Mouse (Mus musculus) kidney, embryonic 16.5 days (tissue): ENCODE measurements around the gene Ppard. TPM values are rescaled to one million over a fixed set of nuclear protein-coding genes. Genes with fewer than 3 reads are reported as not detected.

ENCODE experiments used
- ATAC-seq: fragments of 200-750 bp; cut with Nextera tagmentation; 2 replicates; pipeline ENCODE4 v1.8.0; 2017; ENCODE audit warnings: moderate TSS enrichment; ENCODE audit not compliant: low FRiP score, low TSS enrichment
- H3K27ac ChIP-seq: fragments of 300-500 bp; sonication (generic); 2 replicates; pipeline ENCODE4 v1.5.1; 2014; ENCODE audit warnings: low read length
- H3K27me3 ChIP-seq: fragments of 300-500 bp; sonication (generic); 2 replicates; pipeline ENCODE4 v1.6.1; 2014; ENCODE audit warnings: low read length, control low read depth, mixed read lengths; ENCODE audit not compliant: insufficient read depth
- H3K36me3 ChIP-seq: fragments of 300-500 bp; sonication (generic); 2 replicates; pipeline ENCODE4 v1.6.1; 2014; ENCODE audit warnings: low read length, control low read depth, mixed read lengths; ENCODE audit not compliant: insufficient read depth
- H3K4me1 ChIP-seq: fragments of 300-500 bp; sonication (generic); 2 replicates; pipeline ENCODE4 v1.6.1; 2014; ENCODE audit warnings: low read length, control low read depth, mixed read lengths; ENCODE audit not compliant: insufficient read depth
- H3K4me2 ChIP-seq: fragments of 300-500 bp; sonication (generic); replicated peaks from 2 replicates; pipeline ENCODE4 v1.6.1; 2014; ENCODE audit warnings: low read depth, low read length
- H3K4me3 ChIP-seq: fragments of 300-500 bp; sonication (generic); 2 replicates; pipeline ENCODE4 v1.5.1; 2014; ENCODE audit warnings: mild to moderate bottlenecking, low read length
- H3K9ac ChIP-seq: fragments of 300-500 bp; sonication (generic); replicated peaks from 2 replicates; pipeline ENCODE4 v1.6.1; 2014; ENCODE audit warnings: low read length
- H3K9me3 ChIP-seq: fragments of 300-500 bp; sonication (generic); 2 replicates; pipeline ENCODE4 v1.6.1; 2016; ENCODE audit warnings: low read length, control low read depth
- WGBS: fragments of 180-500 bp; shearing (Covaris S2); extraction: QIAGEN DNeasy Blood & Tissue Kit; methylation state at CpG from one replicate; pipeline ENCODE4 v1.1.7; 2014; 5-methylcytosine and 5-hydroxymethylcytosine counted together
- polyA plus RNA-seq: library from polyadenylated mRNA; unstranded; fragments of >200 nt; fragmentation: Nextera tagmentation; extraction: Ambion mirVana; gene quantifications from 2 replicates; pipeline ENCODE4 v1.2.1, GENCODE M21; 2015

Ppard gene
- polyA plus RNA-seq, 1 experiment from 2014 or later, result 2.2 TPM

GRCm38 (mm10) chr17:28286964-28287363, 54.5 kb downstream of the Ppard start:
- H3K9me3 ChIP-seq, result no peaks in the 10 kb centered on the region
- ATAC-seq, result peak; percentile 11
- peak overlapping the region; percentile 33; the same call in 1 of the 2 replicates for H3K27ac ChIP-seq
- H3K4me3 ChIP-seq, result no peak overlapping the region
- 32% methylated on average over 5 of the region's 5 CpGs for WGBS
- peaks cover 59% of the 10 kb centered on the region for H3K4me1 ChIP-seq
- no peaks in the 10 kb centered on the region for H3K27me3 ChIP-seq
- H3K4me2 ChIP-seq, result no peak overlapping the region
- H3K36me3 ChIP-seq, result peaks cover under 1% of the 10 kb centered on the region; the same call in 1 of the 2 replicates
- H3K9ac ChIP-seq, result no peak overlapping the region

- ATAC-seq, result no peak
- H3K4me2 ChIP-seq, result no peak overlapping the region
- no peak overlapping the region; the same call in 1 of the 2 replicates for H3K27ac ChIP-seq
- H3K4me1 ChIP-seq, result peaks cover 58% of the 10 kb centered on the region
- H3K4me3 ChIP-seq, result no peak overlapping the region
- H3K9ac ChIP-seq, result no peak overlapping the region
- H3K9me3 ChIP-seq, result no peaks in the 10 kb centered on the region
- H3K27me3 ChIP-seq, result no peaks in the 10 kb centered on the region
- H3K36me3 ChIP-seq, result peaks cover 7% of the 10 kb centered on the region; the same call in 1 of the 2 replicates
- 57% methylated on average over 8 of the region's 8 CpGs for WGBS
Observed at GRCm38 (mm10) chr17:28287578-28287977, 55.1 kb downstream of the Ppard start.

GRCm38 (mm10) chr17:28287980-28288379, 55.5 kb downstream of the Ppard start:
- Histone ChIP-seq H3K27ac (no peak overlapping the region), H3K9me3 (no peaks in the 10 kb centered on the region), H3K4me3 (no peak overlapping the region), H3K9ac (no peak overlapping the region), H3K4me2 (no peak overlapping the region), H3K36me3 (peaks cover 7% of the 10 kb centered on the region; the same call in 1 of the 2 replicates), H3K4me1 (peaks cover 54% of the 10 kb centered on the region), H3K27me3 (no peaks in the 10 kb centered on the region)
- ATAC-seq, result no peak
- 53% methylated on average over 5 of the region's 5 CpGs for WGBS

- no peak overlapping the region for H3K4me2 ChIP-seq
- WGBS, result 72% methylated on average over 3 of the region's 3 CpGs
Observed at GRCm38 (mm10) chr17:28290262-28290661, 57.8 kb downstream of the Ppard start.

GRCm38 (mm10) chr17:28290671-28291070, 58.2 kb downstream of the Ppard start:
- Histone ChIP-seq H3K9me3 (no peaks in the 10 kb centered on the region), H3K27me3 (no peaks in the 10 kb centered on the region), H3K4me1 (peaks cover 31% of the 10 kb centered on the region), H3K36me3 (peaks cover 7% of the 10 kb centered on the region; the same call in 1 of the 2 replicates), H3K9ac (no peak overlapping the region), H3K27ac (no peak overlapping the region), H3K4me2 (no peak overlapping the region), H3K4me3 (no peak overlapping the region)
- ATAC-seq, result no peak
- WGBS, result 72% methylated on average over 11 of the region's 11 CpGs

More at GRCm38 (mm10) chr17:28290262-28290661, 57.8 kb downstream of the Ppard start:
- H3K27ac ChIP-seq, result peak overlapping the region; percentile 37; the same call in 1 of the 2 replicates
- no peak for ATAC-seq
- H3K4me3 ChIP-seq, result no peak overlapping the region
- H3K27me3 ChIP-seq, result no peaks in the 10 kb centered on the region
- H3K4me1 ChIP-seq, result peaks cover 35% of the 10 kb centered on the region
- no peak overlapping the region for H3K9ac ChIP-seq
- peaks cover 7% of the 10 kb centered on the region; the same call in 1 of the 2 replicates for H3K36me3 ChIP-seq
- no peaks in the 10 kb centered on the region for H3K9me3 ChIP-seq

- Histone ChIP-seq H3K4me3 (no peak overlapping the region), H3K27ac (no peak overlapping the region), H3K27me3 (no peaks in the 10 kb centered on the region), H3K9me3 (no peaks in the 10 kb centered on the region), H3K4me2 (no peak overlapping the region), H3K36me3 (peaks cover 7% of the 10 kb centered on the region; the same call in 1 of the 2 replicates), H3K9ac (no peak overlapping the region), H3K4me1 (peaks cover 24% of the 10 kb centered on the region)
- WGBS, result 80% methylated on average over 7 of the region's 7 CpGs
- no peak for ATAC-seq
Observed at GRCm38 (mm10) chr17:28291346-28291745, 58.8 kb downstream of the Ppard start.

GRCm38 (mm10) chr17:28293716-28294115, 61.2 kb downstream of the Ppard start:
- Histone ChIP-seq H3K9ac (no peak overlapping the region), H3K36me3 (peaks cover 12% of the 10 kb centered on the region), H3K9me3 (no peaks in the 10 kb centered on the region), H3K27ac (no peak overlapping the region), H3K4me2 (no peak overlapping the region), H3K4me1 (0 out of 2 replicates have a peak, but pooled peaks cover 4% of the 10 kb centered on the region), H3K4me3 (no peak overlapping the region), H3K27me3 (no peaks in the 10 kb centered on the region)
- no peak for ATAC-seq
- WGBS, result 59% methylated on average over 4 of the region's 4 CpGs

- WGBS, result 64% methylated on average over 17 of the region's 17 CpGs
- H3K4me3 ChIP-seq, result no peak overlapping the region
- no peaks in the 10 kb centered on the region for H3K9me3 ChIP-seq
- H3K36me3 ChIP-seq, result peaks cover 14% of the 10 kb centered on the region
- no peak for ATAC-seq
- H3K4me1 ChIP-seq, result peaks cover 11% of the 10 kb centered on the region
- H3K9ac ChIP-seq, result no peak overlapping the region
- no peaks in the 10 kb centered on the region for H3K27me3 ChIP-seq
- H3K27ac ChIP-seq, result no peak overlapping the region
- H3K4me2 ChIP-seq, result no peak overlapping the region
Observed at GRCm38 (mm10) chr17:28294449-28295333, 62.2 kb downstream of the Ppard start.

GRCm38 (mm10) chr17:28298888-28299287, 66.4 kb downstream of the Ppard start:
- H3K9ac ChIP-seq, result no peak overlapping the region
- H3K4me2 ChIP-seq, result no peak overlapping the region
- no peaks in the 10 kb centered on the region for H3K27me3 ChIP-seq
- H3K36me3 ChIP-seq, result peaks cover 7% of the 10 kb centered on the region
- H3K4me1 ChIP-seq, result peaks cover 12% of the 10 kb centered on the region
- H3K9me3 ChIP-seq, result no peaks in the 10 kb centered on the region
- WGBS, result 89% methylated on average over 17 of the region's 17 CpGs
- no peak for ATAC-seq
- H3K4me3 ChIP-seq, result no peak overlapping the region
- no peak overlapping the region for H3K27ac ChIP-seq
